Mouse (Mus musculus) liver, embryonic 11.5 days (tissue): ENCODE measurements at regions not wholly inside any gene's neighbourhood (a gene's known extent, or its start where the extent isn't known, plus 50 kb on each side); places are given as distances from the start of the nearest gene placed in this dataset.

ENCODE experiments used
- ATAC-seq: fragments of 200-750 bp; cut with Nextera tagmentation; replicated peaks from 2 replicates; pipeline ENCODE4 v1.8.0; 2017; ENCODE audit warnings: moderate number of reproducible peaks, mild to moderate bottlenecking, moderate TSS enrichment, moderate library complexity; ENCODE audit not compliant: low FRiP score
- DNase-seq: peaks from one replicate; pipeline ENCODE4 v3.0.0-alpha.2; 2017; ENCODE audit warnings: low spot score
- H3K27ac ChIP-seq: fragments of 300-500 bp; sonication (generic); 2 replicates; pipeline ENCODE4 v1.5.1; 2014; ENCODE audit warnings: mild to moderate bottlenecking, low read depth, low read length, control low read depth
- H3K27me3 ChIP-seq: fragments of 300-500 bp; sonication (generic); replicated peaks from 2 replicates; pipeline ENCODE4 v1.6.1; 2014; ENCODE audit warnings: low read length, mixed read lengths; ENCODE audit not compliant: control insufficient read depth, insufficient read depth
- H3K36me3 ChIP-seq: fragments of 300-500 bp; sonication (generic); 2 replicates; pipeline ENCODE4 v1.6.1; 2014; ENCODE audit warnings: mild to moderate bottlenecking, low read length, moderate library complexity, mixed read lengths; ENCODE audit not compliant: control insufficient read depth, insufficient read depth
- H3K4me1 ChIP-seq: fragments of 300-500 bp; sonication (generic); replicated peaks from 2 replicates; pipeline ENCODE4 v1.6.1; 2014; ENCODE audit warnings: low read length, mixed read lengths; ENCODE audit not compliant: control insufficient read depth, insufficient read depth
- H3K4me2 ChIP-seq: fragments of 300-500 bp; sonication (generic); 2 replicates; pipeline ENCODE4 v1.6.1; 2014; ENCODE audit warnings: mild to moderate bottlenecking, control low read depth, moderate library complexity
- H3K4me3 ChIP-seq: fragments of 300-500 bp; sonication (generic); 2 replicates; pipeline ENCODE4 v1.5.1; 2014; ENCODE audit warnings: low read depth, low read length, control low read depth
- H3K9ac ChIP-seq: fragments of 300-500 bp; sonication (generic); 2 replicates; pipeline ENCODE4 v1.6.1; 2014; ENCODE audit warnings: low read depth, low read length, control low read depth
- H3K9me3 ChIP-seq: fragments of 300-500 bp; sonication (generic); 2 replicates; pipeline ENCODE4 v1.6.1; 2016; ENCODE audit warnings: low read length, inconsistent platforms, mixed read lengths; ENCODE audit not compliant: control insufficient read depth
- WGBS: fragments of 180-500 bp; shearing (Covaris S2); extraction: QIAGEN DNeasy Blood & Tissue Kit; methylation state at CpG from one replicate; pipeline ENCODE4 v1.1.7; 2014; 5-methylcytosine and 5-hydroxymethylcytosine counted together

GRCm38 (mm10) chr6:98514376-98514775 is 171.8 kb upstream of the Gm765 start:
- H3K9me3 ChIP-seq = no peaks in the 10 kb centered on the region
- no peaks in the 10 kb centered on the region for H3K27me3 ChIP-seq
- H3K4me3 ChIP-seq = no peak overlapping the region
- DNase-seq (no peak), ATAC-seq (no peak)
- no peak overlapping the region for H3K27ac ChIP-seq
- no peak overlapping the region for H3K4me2 ChIP-seq
- no peaks in the 10 kb centered on the region for H3K36me3 ChIP-seq
- H3K9ac ChIP-seq = no peak overlapping the region
- no peaks in the 10 kb centered on the region for H3K4me1 ChIP-seq
- WGBS = 53% methylated on average over 7 of the region's 7 CpGs

- Histone ChIP-seq H3K4me2 (no peak overlapping the region), H3K27ac (no peak overlapping the region), H3K27me3 (no peaks in the 10 kb centered on the region), H3K4me3 (no peak overlapping the region), H3K9ac (no peak overlapping the region), H3K9me3 (no peaks in the 10 kb centered on the region), H3K4me1 (no peaks in the 10 kb centered on the region), H3K36me3 (no peaks in the 10 kb centered on the region)
- WGBS = 32% methylated on average over 3 of the region's 3 CpGs
- ATAC-seq (no peak), DNase-seq (no peak)
Observed at GRCm38 (mm10) chr6:98513217-98513616, 170.7 kb upstream of the Gm765 start.

GRCm38 (mm10) chr6:98502726-98503125 is 160.2 kb upstream of the Gm765 start:
- ATAC-seq (no peak), DNase-seq (no peak)
- no peaks in the 10 kb centered on the region for H3K36me3 ChIP-seq
- H3K9me3 ChIP-seq = no peaks in the 10 kb centered on the region
- no peak overlapping the region for H3K9ac ChIP-seq
- H3K27ac ChIP-seq = no peak overlapping the region
- no peak overlapping the region for H3K4me2 ChIP-seq
- no peaks in the 10 kb centered on the region for H3K27me3 ChIP-seq
- no peaks in the 10 kb centered on the region for H3K4me1 ChIP-seq
- 64% methylated on average over 2 of the region's 2 CpGs for WGBS
- no peak overlapping the region for H3K4me3 ChIP-seq

GRCm38 (mm10) chr6:98499721-98500120 is 157.2 kb upstream of the Gm765 start:
- no peak overlapping the region for H3K9ac ChIP-seq
- H3K27ac ChIP-seq = no peak overlapping the region
- H3K36me3 ChIP-seq = no peaks in the 10 kb centered on the region
- DNase-seq = no peak
- 78% methylated on average over 5 of the region's 5 CpGs for WGBS
- H3K9me3 ChIP-seq = no peaks in the 10 kb centered on the region
- H3K4me3 ChIP-seq = no peak overlapping the region
- H3K27me3 ChIP-seq = no peaks in the 10 kb centered on the region
- H3K4me1 ChIP-seq = no peaks in the 10 kb centered on the region
- no peak for ATAC-seq
- no peak overlapping the region for H3K4me2 ChIP-seq

- 82% methylated on average over 3 of the region's 3 CpGs for WGBS
- DNase-seq = no peak
- no peak for ATAC-seq
Observed at GRCm38 (mm10) chr6:98486626-98487025, 144.1 kb upstream of the Gm765 start.

GRCm38 (mm10) chr6:98483319-98484123 is 141.0 kb upstream of the Gm765 start:
- H3K4me2 ChIP-seq = no peak overlapping the region
- no peaks in the 10 kb centered on the region for H3K9me3 ChIP-seq
- H3K4me3 ChIP-seq = no peak overlapping the region
- DNase-seq (no peak), ATAC-seq (no peak)
- 40% methylated on average over 3 of the region's 3 CpGs for WGBS
- H3K36me3 ChIP-seq = no peaks in the 10 kb centered on the region
- no peak overlapping the region for H3K9ac ChIP-seq
- no peaks in the 10 kb centered on the region for H3K4me1 ChIP-seq
- H3K27ac ChIP-seq = no peak overlapping the region
- H3K27me3 ChIP-seq = no peaks in the 10 kb centered on the region

More at GRCm38 (mm10) chr6:98486626-98487025, 144.1 kb upstream of the Gm765 start:
- no peaks in the 10 kb centered on the region for H3K36me3 ChIP-seq
- no peaks in the 10 kb centered on the region for H3K27me3 ChIP-seq
- H3K4me1 ChIP-seq = no peaks in the 10 kb centered on the region
- H3K9me3 ChIP-seq = no peaks in the 10 kb centered on the region
- H3K4me2 ChIP-seq = no peak overlapping the region
- H3K27ac ChIP-seq = no peak overlapping the region
- H3K4me3 ChIP-seq = no peak overlapping the region
- no peak overlapping the region for H3K9ac ChIP-seq

- Histone ChIP-seq H3K9me3 (no peaks in the 10 kb centered on the region), H3K27me3 (no peaks in the 10 kb centered on the region), H3K4me1 (no peaks in the 10 kb centered on the region), H3K4me2 (no peak overlapping the region), H3K4me3 (no peak overlapping the region), H3K9ac (no peak overlapping the region), H3K27ac (no peak overlapping the region), H3K36me3 (no peaks in the 10 kb centered on the region)
- WGBS = 80% methylated on average over 2 of the region's 2 CpGs
- no peak for ATAC-seq
- DNase-seq = no peak
Observed at GRCm38 (mm10) chr6:98482319-98482718, 139.8 kb upstream of the Gm765 start.

- Histone ChIP-seq H3K27me3 (no peaks in the 10 kb centered on the region), H3K4me1 (no peaks in the 10 kb centered on the region), H3K4me3 (no peak overlapping the region), H3K36me3 (no peaks in the 10 kb centered on the region), H3K4me2 (no peak overlapping the region), H3K9ac (no peak overlapping the region), H3K27ac (no peak overlapping the region), H3K9me3 (no peaks in the 10 kb centered on the region)
- DNase-seq (no peak), ATAC-seq (no peak)
Observed at GRCm38 (mm10) chr6:98467563-98467962, 125.0 kb upstream of the Gm765 start.

- Histone ChIP-seq H3K4me1 (no peaks in the 10 kb centered on the region), H3K4me2 (no peak overlapping the region), H3K27me3 (no peaks in the 10 kb centered on the region), H3K4me3 (no peak overlapping the region), H3K9ac (no peak overlapping the region), H3K27ac (no peak overlapping the region), H3K9me3 (no peaks in the 10 kb centered on the region), H3K36me3 (no peaks in the 10 kb centered on the region)
- DNase-seq (no peak), ATAC-seq (no peak)
- WGBS = 69% methylated on average over 7 of the region's 7 CpGs
Observed at GRCm38 (mm10) chr6:98452277-98452676, 109.7 kb upstream of the Gm765 start.
